Mouse (Mus musculus): ENCODE data around the gene E130116L18Rik.
"Not testable (repeated sequence)": the region's sequence is repeated elsewhere in the genome, so short reads cannot be mapped to it uniquely, and the experiment has no call there.

E130116L18Rik gene

GRCm38 (mm10) chr5:25222752-25223702 lies at the start of gene E130116L18Rik:
Gene E130116L18Rik (minus strand): TSS chr5:25223153.
- peak; percentile 79 to 85 for DNase-seq (ENCODE audit: low spot score in 2 of 2)

GRCm38 (mm10) chr5:25268258-25268888 lies 45.4 kb upstream of the E130116L18Rik start:
- DNase-seq (ENCODE audit: low spot score in 2 of 2): no peak

GRCm38 (mm10) chr5:25262266-25262665 lies 39.3 kb upstream of the E130116L18Rik start:
- DNase-seq (ENCODE audit: low spot score in 2 of 2): no peak

- no peak for DNase-seq (ENCODE audit: low spot score in 2 of 2)
Observed at GRCm38 (mm10) chr5:25261452-25261851, 38.5 kb upstream of the E130116L18Rik start.

GRCm38 (mm10) chr5:25256686-25257085 lies 33.7 kb upstream of the E130116L18Rik start:
- no peak for DNase-seq (ENCODE audit: low spot score in 2 of 2)

- no peak for DNase-seq (ENCODE audit: low spot score in 2 of 2)
Observed at GRCm38 (mm10) chr5:25254491-25254890, 31.5 kb upstream of the E130116L18Rik start.

GRCm38 (mm10) chr5:25252825-25253544 lies 30.0 kb upstream of the E130116L18Rik start:
- no peak for DNase-seq (ENCODE audit: low spot score in 2 of 2)

- no peak for DNase-seq (ENCODE audit: low spot score in 2 of 2)
Observed at GRCm38 (mm10) chr5:25252423-25252822, 29.5 kb upstream of the E130116L18Rik start.

GRCm38 (mm10) chr5:25247036-25247435 lies 24.1 kb upstream of the E130116L18Rik start:
- DNase-seq (ENCODE audit: low spot score in 2 of 2): no peak

GRCm38 (mm10) chr5:25246473-25246865 lies 23.5 kb upstream of the E130116L18Rik start:
- no peak for DNase-seq (ENCODE audit: low spot score in 2 of 2)

- DNase-seq (ENCODE audit: low spot score in 2 of 2): no peak
Observed at GRCm38 (mm10) chr5:25245806-25246472, 23.0 kb upstream of the E130116L18Rik start.

GRCm38 (mm10) chr5:25243101-25243500 lies 20.1 kb upstream of the E130116L18Rik start:
- no peak for DNase-seq (ENCODE audit: low spot score in 2 of 2)

- not testable (repeated sequence) for DNase-seq (ENCODE audit: low spot score in 2 of 2)
Observed at GRCm38 (mm10) chr5:25224377-25224776, 1.4 kb upstream of the E130116L18Rik start.

- no peak for DNase-seq (ENCODE audit: low spot score in 2 of 2)
Observed at GRCm38 (mm10) chr5:25221604-25222003, 1.3 kb downstream of the E130116L18Rik start, which contains the start of gene Galnt11. Gene Galnt11 (plus strand): TSS chr5:25221904.

GRCm38 (mm10) chr5:25215006-25215405 lies 7.9 kb downstream of the E130116L18Rik start:
- no peak for DNase-seq (ENCODE audit: low spot score in 2 of 2)

GRCm38 (mm10) chr5:25213216-25213615 lies 9.7 kb downstream of the E130116L18Rik start:
- not testable (repeated sequence) for DNase-seq (ENCODE audit: low spot score in 2 of 2)

- no peak for DNase-seq (ENCODE audit: low spot score in 2 of 2)
Observed at GRCm38 (mm10) chr5:25211872-25212271, 11.1 kb downstream of the E130116L18Rik start.

- DNase-seq (ENCODE audit: low spot score in 2 of 2): no peak
Observed at GRCm38 (mm10) chr5:25190521-25190920, 32.4 kb downstream of the E130116L18Rik start.

- no peak for DNase-seq (ENCODE audit: low spot score in 2 of 2)
Observed at GRCm38 (mm10) chr5:25188802-25189201, 34.2 kb downstream of the E130116L18Rik start.

GRCm38 (mm10) chr5:25187727-25188126 lies 35.2 kb downstream of the E130116L18Rik start:
- DNase-seq (ENCODE audit: low spot score in 2 of 2): no peak

- DNase-seq (ENCODE audit: low spot score in 2 of 2): no peak
Observed at GRCm38 (mm10) chr5:25184594-25184993, 38.4 kb downstream of the E130116L18Rik start.
